Mouse (Mus musculus) kidney, embryonic 15.5 days (tissue): ENCODE measurements at regions not wholly inside any gene's neighbourhood (a gene's known extent, or its start where the extent isn't known, plus 50 kb on each side); places are given as distances from the start of the nearest gene placed in this dataset.
A peak's percentile ranks its signal among the peaks of the same experiment; 100 is the strongest.

Experiments used
- ATAC-seq: fragments of 200-750 bp; cut with Nextera tagmentation; replicated peaks from 2 replicates; pipeline ENCODE4 v1.8.0; 2017; ENCODE audit warnings: moderate TSS enrichment; ENCODE audit not compliant: low FRiP score
- H3K27ac ChIP-seq: fragments of 300-500 bp; sonication (generic); 2 replicates; pipeline ENCODE4 v1.5.1; 2015; ENCODE audit warnings: mild to moderate bottlenecking, inconsistent platforms
- H3K27me3 ChIP-seq: fragments of 300-500 bp; sonication (generic); 2 replicates; pipeline ENCODE4 v1.6.1; 2015; ENCODE audit warnings: inconsistent platforms
- H3K36me3 ChIP-seq: fragments of 300-500 bp; sonication (generic); 2 replicates; pipeline ENCODE4 v1.6.1; 2015; ENCODE audit warnings: inconsistent platforms
- H3K4me1 ChIP-seq: fragments of 300-500 bp; sonication (generic); 2 replicates; pipeline ENCODE4 v1.6.1; 2015; ENCODE audit warnings: inconsistent platforms
- H3K4me2 ChIP-seq: fragments of 300-500 bp; sonication (generic); 2 replicates; pipeline ENCODE4 v1.6.1; 2015; ENCODE audit warnings: moderate library complexity, mild to moderate bottlenecking, inconsistent platforms
- H3K4me3 ChIP-seq: fragments of 300-500 bp; sonication (generic); replicated peaks from 2 replicates; pipeline ENCODE4 v1.5.1; 2015; ENCODE audit warnings: mild to moderate bottlenecking, inconsistent platforms
- H3K9ac ChIP-seq: fragments of 300-500 bp; sonication (generic); 2 replicates; pipeline ENCODE4 v1.6.1; 2015; ENCODE audit warnings: mild to moderate bottlenecking, inconsistent platforms
- H3K9me3 ChIP-seq: fragments of 300-500 bp; sonication (generic); replicated peaks from 2 replicates; pipeline ENCODE4 v1.6.1; 2016; ENCODE audit warnings: inconsistent platforms
- WGBS: fragments of 180-500 bp; shearing (Covaris S2); methylation state at CpG from one replicate; pipeline ENCODE4 v1.1.7; 2015; ENCODE audit warnings: mixed read lengths; 5-methylcytosine and 5-hydroxymethylcytosine counted together

DNA sequence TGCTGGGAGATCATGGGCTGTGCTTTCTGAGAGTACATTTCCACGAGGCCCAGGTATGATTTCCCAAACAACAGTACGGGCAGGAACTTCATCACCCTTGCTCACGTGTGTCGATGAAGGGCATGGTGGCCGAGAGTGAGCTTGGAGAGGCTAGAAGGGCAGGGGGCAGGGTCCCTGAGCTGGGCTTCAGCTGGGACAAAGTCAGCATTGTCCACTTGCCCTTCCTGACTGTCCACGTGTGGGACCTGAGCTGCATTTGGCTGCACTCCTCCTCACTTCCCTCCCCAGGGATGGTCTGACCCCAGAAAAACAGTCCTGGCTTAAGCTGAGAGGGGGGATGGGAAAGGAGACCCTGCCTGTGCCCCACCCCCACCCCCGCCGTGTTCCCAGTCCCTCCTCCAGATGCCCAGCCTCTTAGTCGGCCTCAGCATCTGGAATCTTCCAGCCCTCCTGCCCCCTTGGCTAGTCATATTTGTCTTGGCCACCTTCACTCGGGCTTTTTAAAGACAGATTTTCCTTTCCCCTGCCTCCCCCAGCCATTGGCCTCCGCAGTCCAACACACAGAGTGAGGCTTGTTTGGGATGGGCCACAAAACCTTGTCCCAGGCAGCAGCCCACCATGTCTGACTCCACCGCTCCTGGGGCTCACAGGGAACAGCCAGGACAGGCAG lies 58.6 kb downstream of the Isg20 start:
- Histone ChIP-seq H3K27me3 (no peaks in the 10 kb centered on the region), H3K9ac (no peak overlapping the region), H3K9me3 (no peaks in the 10 kb centered on the region), H3K36me3 (no peaks in the 10 kb centered on the region), H3K4me1 (peaks cover 6% of the 10 kb centered on the region; the same call in 1 of the 2 replicates), H3K4me3 (no peak overlapping the region), H3K4me2 (no peak overlapping the region), H3K27ac (no peak overlapping the region)
- no peak for ATAC-seq
- WGBS = 42% methylated on average over 12 of the region's 12 CpGs

DNA sequence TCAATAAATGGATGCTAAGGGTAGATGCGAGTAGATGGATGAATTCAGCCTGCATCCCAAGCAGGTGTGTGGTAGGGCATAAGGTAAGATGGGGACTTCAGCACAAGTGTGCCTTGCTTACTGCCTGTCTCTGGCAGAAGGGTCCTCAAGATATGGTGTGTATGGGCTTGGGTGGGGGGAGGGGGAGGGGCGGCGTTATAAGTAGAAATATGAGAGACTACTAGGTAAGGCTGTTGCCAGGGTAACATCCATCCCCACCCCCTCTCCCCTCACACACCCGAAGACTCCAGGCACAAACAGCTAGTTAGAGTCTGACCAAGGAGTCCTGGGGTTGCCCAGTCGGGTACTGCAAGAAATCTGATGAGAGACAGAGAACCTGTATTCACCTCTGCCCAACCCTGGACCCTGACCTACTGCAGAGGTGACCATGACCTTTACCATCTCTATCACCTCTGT lies 63.5 kb upstream of the Acan start:
- Histone ChIP-seq H3K9me3 (no peaks in the 10 kb centered on the region), H3K4me3 (peak overlapping the region; percentile 43), H3K27me3 (peaks cover 16% of the 10 kb centered on the region; the same call in 1 of the 2 replicates), H3K4me1 (peaks cover 13% of the 10 kb centered on the region), H3K9ac (no peak overlapping the region), H3K27ac (no peak overlapping the region), H3K36me3 (no peaks in the 10 kb centered on the region), H3K4me2 (peak overlapping the region; percentile 83)
- 41% methylated on average over 5 of the region's 5 CpGs for WGBS
- peak; percentile 61 for ATAC-seq

- peak; percentile 88 for ATAC-seq
- no peak overlapping the region for H3K27ac ChIP-seq
- no peaks in the 10 kb centered on the region for H3K9me3 ChIP-seq
- peaks cover 16% of the 10 kb centered on the region; the same call in 1 of the 2 replicates for H3K27me3 ChIP-seq
- peaks cover 13% of the 10 kb centered on the region for H3K4me1 ChIP-seq
- no peaks in the 10 kb centered on the region for H3K36me3 ChIP-seq
- WGBS = 1% methylated on average over 27 of the region's 27 CpGs
- peak overlapping the region; percentile 83 for H3K4me2 ChIP-seq
- peak overlapping the region; percentile 43 for H3K4me3 ChIP-seq
- H3K9ac ChIP-seq = peak overlapping the region; percentile 39; the same call in 1 of the 2 replicates
These were observed 62.8 kb upstream of the Acan start for GRCm38 (mm10) chr7:78990302-78991038.

DNA sequence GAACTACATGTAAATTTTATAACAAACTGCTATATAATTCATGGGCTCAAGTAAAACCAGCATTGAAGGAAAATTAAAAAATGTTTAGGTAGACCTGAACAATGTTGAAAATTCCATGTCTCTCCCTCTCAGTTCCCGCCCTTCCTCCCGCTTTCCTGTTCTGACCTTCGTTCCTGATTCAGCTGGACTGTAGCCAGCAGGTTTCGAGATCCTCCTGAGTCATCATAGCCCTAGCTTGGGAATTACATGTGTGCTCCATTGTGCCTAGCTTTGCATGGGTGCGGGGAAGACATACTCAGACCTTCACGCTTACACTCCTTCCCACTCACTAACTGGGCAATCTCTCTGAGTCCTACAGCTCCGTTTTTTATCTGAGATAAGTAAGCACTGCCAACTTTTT lies 60.3 kb upstream of the Acan start:
- 85% methylated on average over 7 of the region's 7 CpGs for WGBS
- no peak overlapping the region for H3K27ac ChIP-seq
- ATAC-seq = no peak

DNA sequence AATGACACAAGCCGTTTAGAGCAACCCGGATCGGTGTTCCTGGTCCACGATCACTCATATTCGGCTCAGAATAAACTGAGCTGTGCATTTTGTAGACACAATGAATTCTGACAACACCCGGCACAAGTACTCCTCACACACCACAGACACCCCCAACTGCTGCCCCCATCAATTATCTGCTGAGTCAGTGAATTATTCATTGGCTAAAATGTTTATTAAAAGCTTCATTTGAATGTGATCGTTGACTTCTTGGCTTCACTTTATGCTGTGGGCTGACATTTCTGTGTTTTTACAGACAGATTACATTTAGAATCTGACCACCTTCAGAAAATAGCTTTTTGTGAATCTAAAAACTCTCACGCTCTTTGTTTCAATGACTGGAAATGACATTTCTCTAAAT lies 59.1 kb upstream of the Acan start:
- 86% methylated on average over 8 of the region's 8 CpGs for WGBS
- Histone ChIP-seq H3K4me1 (peaks cover 13% of the 10 kb centered on the region), H3K9me3 (no peaks in the 10 kb centered on the region), H3K36me3 (no peaks in the 10 kb centered on the region), H3K27ac (no peak overlapping the region), H3K27me3 (peaks cover 14% of the 10 kb centered on the region; the same call in 1 of the 2 replicates), H3K4me3 (no peak overlapping the region), H3K9ac (no peak overlapping the region), H3K4me2 (no peak overlapping the region)
- no peak for ATAC-seq

More for the DNA sequence above, 60.3 kb upstream of the Acan start:
- Histone ChIP-seq H3K4me1 (peaks cover 13% of the 10 kb centered on the region), H3K27me3 (peaks cover 16% of the 10 kb centered on the region; the same call in 1 of the 2 replicates), H3K9me3 (no peaks in the 10 kb centered on the region), H3K4me2 (no peak overlapping the region), H3K4me3 (no peak overlapping the region), H3K9ac (no peak overlapping the region), H3K36me3 (no peaks in the 10 kb centered on the region)

DNA sequence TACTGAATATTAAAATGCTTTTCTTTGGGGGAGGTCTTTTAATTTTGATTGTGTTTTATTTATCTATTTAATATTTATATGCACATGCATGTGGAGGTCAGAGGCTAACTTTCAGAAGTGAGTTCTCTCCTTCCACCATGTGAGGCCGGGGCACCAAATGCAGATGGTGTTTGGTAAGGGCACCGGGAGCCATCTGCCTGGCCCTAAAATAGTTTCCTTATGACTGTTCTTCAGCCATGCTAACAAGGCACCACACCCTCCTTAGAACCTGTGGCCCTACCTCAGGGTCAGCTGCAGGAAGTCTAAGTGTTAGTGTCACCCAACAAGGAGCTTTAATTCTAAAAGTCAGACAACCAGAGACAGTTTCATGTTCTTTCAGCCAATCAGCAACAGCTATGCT lies 58.2 kb upstream of the Acan start:
- no peak overlapping the region for H3K4me2 ChIP-seq
- H3K27me3 ChIP-seq = 0 out of 2 replicates have a peak, but pooled peaks cover 8% of the 10 kb centered on the region
- no peak for ATAC-seq
- peaks cover 10% of the 10 kb centered on the region for H3K4me1 ChIP-seq
- H3K27ac ChIP-seq = no peak overlapping the region
- H3K36me3 ChIP-seq = no peaks in the 10 kb centered on the region
- H3K9ac ChIP-seq = no peak overlapping the region
- 60% methylated on average over 2 of the region's 2 CpGs for WGBS
- no peak overlapping the region for H3K4me3 ChIP-seq
- H3K9me3 ChIP-seq = no peaks in the 10 kb centered on the region

DNA sequence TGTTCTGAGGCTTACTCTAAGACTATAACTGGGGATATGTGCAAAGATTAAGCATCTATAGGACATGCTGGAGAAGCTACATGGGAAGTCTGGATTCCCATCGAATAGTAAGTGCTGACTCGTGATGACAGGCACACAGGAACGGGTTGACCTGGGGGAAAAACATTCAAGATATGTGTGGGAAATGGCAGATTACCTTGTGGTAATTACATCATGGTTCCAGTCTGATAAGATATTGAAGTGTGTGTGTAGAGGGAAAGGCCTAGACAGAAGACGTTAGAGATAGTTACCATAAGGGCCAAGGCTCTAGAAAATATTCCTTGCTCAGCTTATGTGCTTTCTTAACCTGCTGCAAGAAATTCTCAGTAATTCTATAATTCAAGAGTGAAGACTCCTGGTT lies 57.5 kb upstream of the Acan start:
- ATAC-seq = no peak

More for the DNA sequence above, 57.5 kb upstream of the Acan start:
- Histone ChIP-seq H3K4me1 (peaks cover 2% of the 10 kb centered on the region; the same call in 1 of the 2 replicates), H3K27me3 (0 out of 2 replicates have a peak, but pooled peaks cover 4% of the 10 kb centered on the region), H3K4me3 (no peak overlapping the region), H3K27ac (no peak overlapping the region), H3K9me3 (no peaks in the 10 kb centered on the region), H3K9ac (no peak overlapping the region), H3K36me3 (no peaks in the 10 kb centered on the region), H3K4me2 (no peak overlapping the region)
- WGBS = 81% methylated on average over 4 of the region's 4 CpGs
